Mouse (Mus musculus): Measurements from ENCODE around the gene 1110004F10Rik.
"Not testable (repeated sequence)": the region's sequence is repeated elsewhere in the genome, so short reads cannot be mapped to it uniquely, and the experiment has no call there.

1110004F10Rik gene

GRCm38 (mm10) chr7:116039196-116039537 is at the start of gene 1110004F10Rik:
TSS of gene 1110004F10Rik (plus strand) at chr7:116039397.
- no peak for DNase-seq

GRCm38 (mm10) chr7:116002726-116003125 is 36.5 kb upstream of the 1110004F10Rik start:
- no peak for DNase-seq

- DNase-seq: no peak
Observed at GRCm38 (mm10) chr7:116029991-116030390, 9.2 kb upstream of the 1110004F10Rik start.

- peak in 1 of 2 experiments; percentile 5 for DNase-seq
Observed at GRCm38 (mm10) chr7:116030597-116031387, 8.4 kb upstream of the 1110004F10Rik start.

GRCm38 (mm10) chr7:116031388-116031717 is 7.8 kb upstream of the 1110004F10Rik start:
- no peak for DNase-seq

GRCm38 (mm10) chr7:116031718-116032595 is 7.2 kb upstream of the 1110004F10Rik start:
- peak; percentile 4 to 5 for DNase-seq

GRCm38 (mm10) chr7:116032596-116033307 is 6.4 kb upstream of the 1110004F10Rik start:
- peak; percentile 13 to 36 for DNase-seq

GRCm38 (mm10) chr7:116033371-116034241 is 5.6 kb upstream of the 1110004F10Rik start:
- peak; percentile 6 to 9 for DNase-seq

- peak; percentile 5 for DNase-seq
Observed at GRCm38 (mm10) chr7:116034282-116034758, 4.9 kb upstream of the 1110004F10Rik start.

- DNase-seq: no peak
Observed at GRCm38 (mm10) chr7:116035504-116035903, 3.7 kb upstream of the 1110004F10Rik start.

GRCm38 (mm10) chr7:116036591-116037555 is 2.3 kb upstream of the 1110004F10Rik start:
- DNase-seq: no peak

GRCm38 (mm10) chr7:116038024-116038423 is 1.2 kb upstream of the 1110004F10Rik start:
- DNase-seq: no peak

- no peak for DNase-seq
Observed at GRCm38 (mm10) chr7:116038511-116038910, 686 bp upstream of the 1110004F10Rik start, which contains the start of gene Sox6. TSS of gene Sox6 (minus strand) at chr7:116038796.

- DNase-seq: peak; percentile 50 to 51
Observed at GRCm38 (mm10) chr7:116039538-116040466, 605 bp downstream of the 1110004F10Rik start.

- DNase-seq: no peak
Observed at GRCm38 (mm10) chr7:116040470-116041019, 1.3 kb downstream of the 1110004F10Rik start.

GRCm38 (mm10) chr7:116060739-116061138 is 21.5 kb downstream of the 1110004F10Rik start:
- no peak for DNase-seq

- not testable (repeated sequence) for DNase-seq
Observed at GRCm38 (mm10) chr7:116084366-116084765, 45.2 kb downstream of the 1110004F10Rik start, which contains the start of gene Gm4353. TSS of gene Gm4353 (minus strand) at chr7:116084635.

- peak; percentile 88 to 93 for DNase-seq
Observed at GRCm38 (mm10) chr7:116092710-116093465, 53.7 kb downstream of the 1110004F10Rik start.

Data from thymus, adult 18-20 months (tissue).